Mouse (Mus musculus): ENCODE measurements around the gene Kdelr3. TPM values are rescaled to one million over a fixed set of nuclear protein-coding genes. Genes with fewer than 3 reads are reported as not detected.
A peak's percentile ranks its signal among the peaks of the same experiment; 100 is the strongest.

The Kdelr3 gene
- polyA plus RNA-seq, 1 experiment from 2014 or later, result 38.2 TPM

GRCm38 (mm10) chr15:79481181-79481688 lies 35.0 kb upstream of the Kdelr3 start:
- WGBS, result 5% methylated on average over 15 of the region's 15 CpGs
- no peak overlapping the region for H3K4me3 ChIP-seq (ENCODE audit: low read length)

DNA sequence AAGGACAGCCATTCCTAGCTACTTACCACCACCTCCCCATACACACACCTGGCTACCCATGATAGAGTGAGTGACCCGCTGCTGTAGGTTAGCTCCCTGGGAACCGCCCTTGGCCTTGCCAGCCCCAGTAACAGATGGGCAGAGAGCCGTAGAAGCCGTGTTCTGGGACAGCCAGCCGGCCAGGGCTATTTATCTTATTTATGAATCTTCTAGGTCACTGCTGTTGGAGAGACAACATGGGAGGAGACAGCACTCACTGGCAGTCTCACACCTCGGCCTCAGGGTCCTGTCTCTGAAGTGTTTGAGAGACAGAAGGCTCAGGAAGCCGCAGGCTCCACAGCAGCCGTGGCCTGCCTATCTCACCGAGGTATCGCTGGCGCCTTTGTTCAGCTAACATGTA lies 26.7 kb upstream of the Kdelr3 start:
- no peak overlapping the region for H3K4me2 ChIP-seq (replicated peaks; ENCODE audit: low read depth, low read length)
- no peaks in the 10 kb centered on the region; the same call in 1 of the 2 replicates for H3K4me1 ChIP-seq (ENCODE audit: control insufficient read depth, insufficient read depth, low read length)
- no peaks in the 10 kb centered on the region for H3K9me3 ChIP-seq (ENCODE audit: control insufficient read depth, low read length)
- WGBS, result 53% methylated on average over 11 of the region's 11 CpGs
- no peaks in the 10 kb centered on the region for H3K36me3 ChIP-seq (ENCODE audit: control insufficient read depth, insufficient read depth, low read length)
- no peak overlapping the region for H3K27ac ChIP-seq (ENCODE audit: low read depth, low read length)
- no peak overlapping the region for H3K4me3 ChIP-seq (ENCODE audit: low read length)
- peaks cover 13% of the 10 kb centered on the region for H3K27me3 ChIP-seq (ENCODE audit: control insufficient read depth, insufficient read depth, low read length)
- no peak for ATAC-seq (ENCODE audit: low FRiP score, low TSS enrichment)
- H3K9ac ChIP-seq (ENCODE audit: low read depth, low read length), result no peak overlapping the region

More at GRCm38 (mm10) chr15:79481181-79481688, 35.0 kb upstream of the Kdelr3 start:
- Histone ChIP-seq H3K27ac (ENCODE audit: low read depth, low read length) (no peak overlapping the region), H3K4me2 (replicated peaks; ENCODE audit: low read depth, low read length) (peak overlapping the region; percentile 22), H3K9ac (ENCODE audit: low read depth, low read length) (no peak overlapping the region), H3K4me1 (ENCODE audit: control insufficient read depth, insufficient read depth, low read length) (peaks cover 5% of the 10 kb centered on the region; the same call in 1 of the 2 replicates), H3K36me3 (ENCODE audit: control insufficient read depth, insufficient read depth, low read length) (no peaks in the 10 kb centered on the region), H3K27me3 (ENCODE audit: control insufficient read depth, insufficient read depth, low read length) (0 out of 2 replicates have a peak, but pooled peaks cover 4% of the 10 kb centered on the region), H3K9me3 (ENCODE audit: control insufficient read depth, low read length) (no peaks in the 10 kb centered on the region)
- no peak for ATAC-seq (ENCODE audit: low FRiP score, low TSS enrichment)

- Histone ChIP-seq H3K36me3 (ENCODE audit: control insufficient read depth, insufficient read depth, low read length) (no peaks in the 10 kb centered on the region), H3K9me3 (ENCODE audit: control insufficient read depth, low read length) (no peaks in the 10 kb centered on the region), H3K27ac (ENCODE audit: low read depth, low read length) (no peak overlapping the region), H3K27me3 (ENCODE audit: control insufficient read depth, insufficient read depth, low read length) (peaks cover 15% of the 10 kb centered on the region), H3K4me3 (ENCODE audit: low read length) (no peak overlapping the region), H3K9ac (ENCODE audit: low read depth, low read length) (no peak overlapping the region), H3K4me2 (replicated peaks; ENCODE audit: low read depth, low read length) (no peak overlapping the region), H3K4me1 (ENCODE audit: control insufficient read depth, insufficient read depth, low read length) (no peaks in the 10 kb centered on the region; the same call in 1 of the 2 replicates)
- ATAC-seq (ENCODE audit: low FRiP score, low TSS enrichment), result no peak
- 28% methylated on average over 18 of the region's 18 CpGs for WGBS
Measured at GRCm38 (mm10) chr15:79493527-79493926, 22.7 kb upstream of the Kdelr3 start.

- Histone ChIP-seq H3K4me3 (ENCODE audit: low read length) (no peak overlapping the region), H3K27ac (ENCODE audit: low read depth, low read length) (no peak overlapping the region), H3K9ac (ENCODE audit: low read depth, low read length) (no peak overlapping the region), H3K9me3 (ENCODE audit: control insufficient read depth, low read length) (no peaks in the 10 kb centered on the region), H3K4me2 (replicated peaks; ENCODE audit: low read depth, low read length) (no peak overlapping the region), H3K27me3 (ENCODE audit: control insufficient read depth, insufficient read depth, low read length) (peaks cover 33% of the 10 kb centered on the region), H3K4me1 (ENCODE audit: control insufficient read depth, insufficient read depth, low read length) (peaks cover under 1% of the 10 kb centered on the region; the same call in 1 of the 2 replicates), H3K36me3 (ENCODE audit: control insufficient read depth, insufficient read depth, low read length) (no peaks in the 10 kb centered on the region)
- ATAC-seq (ENCODE audit: low FRiP score, low TSS enrichment), result no peak
- 78% methylated on average over 17 of the region's 17 CpGs for WGBS
Measured at GRCm38 (mm10) chr15:79500110-79500509, 16.1 kb upstream of the Kdelr3 start.

DNA sequence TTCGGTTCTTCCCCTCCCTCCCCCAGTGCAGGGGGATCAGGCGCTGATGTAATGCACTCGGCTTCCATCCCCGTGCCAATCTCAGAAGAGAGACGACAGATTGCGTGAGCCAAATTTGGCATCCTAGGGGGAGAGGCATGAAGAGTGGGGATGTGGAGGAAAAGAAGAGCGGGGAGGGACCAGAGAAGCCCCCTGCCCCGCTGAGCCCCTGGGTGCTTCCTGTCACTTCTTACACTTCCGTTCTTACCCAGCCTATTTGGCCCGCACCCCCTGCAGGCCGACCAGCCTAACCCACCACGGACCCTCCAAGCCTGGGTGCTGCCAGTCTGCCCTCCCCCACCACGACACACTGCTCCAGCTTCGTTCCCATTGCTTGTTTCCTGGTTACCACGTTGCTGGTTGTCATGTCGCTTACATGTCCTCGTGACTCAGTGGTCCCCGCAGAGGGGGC lies 13.3 kb upstream of the Kdelr3 start:
- Histone ChIP-seq H3K4me3 (ENCODE audit: low read length) (no peak overlapping the region), H3K4me2 (replicated peaks; ENCODE audit: low read depth, low read length) (no peak overlapping the region), H3K27ac (ENCODE audit: low read depth, low read length) (no peak overlapping the region), H3K4me1 (ENCODE audit: control insufficient read depth, insufficient read depth, low read length) (peaks cover 5% of the 10 kb centered on the region; the same call in 1 of the 2 replicates), H3K27me3 (ENCODE audit: control insufficient read depth, insufficient read depth, low read length) (peaks cover 57% of the 10 kb centered on the region), H3K9ac (ENCODE audit: low read depth, low read length) (no peak overlapping the region), H3K9me3 (ENCODE audit: control insufficient read depth, low read length) (no peaks in the 10 kb centered on the region), H3K36me3 (ENCODE audit: control insufficient read depth, insufficient read depth, low read length) (no peaks in the 10 kb centered on the region)
- WGBS, result 25% methylated on average over 18 of the region's 18 CpGs
- ATAC-seq (ENCODE audit: low FRiP score, low TSS enrichment), result no peak

DNA sequence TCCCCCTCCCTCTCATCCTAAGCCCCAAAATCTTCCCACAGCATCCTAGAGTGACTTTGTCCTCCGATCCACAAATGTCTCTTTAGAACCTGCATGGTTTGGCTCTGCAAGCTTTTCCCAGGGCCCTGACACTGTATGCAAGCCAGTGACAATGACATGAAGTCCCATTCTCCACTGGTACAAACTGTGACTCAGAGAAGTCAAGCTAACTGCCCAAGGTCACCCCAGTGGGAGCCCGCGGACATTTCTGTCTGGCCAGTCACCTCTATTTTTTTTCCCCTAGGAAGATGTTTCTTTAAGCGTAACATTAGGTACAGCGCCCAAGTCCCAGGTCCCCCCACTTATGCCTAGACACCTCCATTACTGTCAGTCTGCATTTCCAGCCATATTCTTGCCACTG lies 12.8 kb upstream of the Kdelr3 start:
- no peaks in the 10 kb centered on the region for H3K9me3 ChIP-seq (ENCODE audit: control insufficient read depth, low read length)
- H3K9ac ChIP-seq (ENCODE audit: low read depth, low read length), result no peak overlapping the region
- H3K27ac ChIP-seq (ENCODE audit: low read depth, low read length), result no peak overlapping the region
- no peak overlapping the region for H3K4me2 ChIP-seq (replicated peaks; ENCODE audit: low read depth, low read length)
- WGBS, result 74% methylated on average over 5 of the region's 5 CpGs
- no peaks in the 10 kb centered on the region for H3K36me3 ChIP-seq (ENCODE audit: control insufficient read depth, insufficient read depth, low read length)
- no peak overlapping the region for H3K4me3 ChIP-seq (ENCODE audit: low read length)
- peaks cover 5% of the 10 kb centered on the region; the same call in 1 of the 2 replicates for H3K4me1 ChIP-seq (ENCODE audit: control insufficient read depth, insufficient read depth, low read length)
- H3K27me3 ChIP-seq (ENCODE audit: control insufficient read depth, insufficient read depth, low read length), result peaks cover 62% of the 10 kb centered on the region
- ATAC-seq (ENCODE audit: low FRiP score, low TSS enrichment), result no peak

DNA sequence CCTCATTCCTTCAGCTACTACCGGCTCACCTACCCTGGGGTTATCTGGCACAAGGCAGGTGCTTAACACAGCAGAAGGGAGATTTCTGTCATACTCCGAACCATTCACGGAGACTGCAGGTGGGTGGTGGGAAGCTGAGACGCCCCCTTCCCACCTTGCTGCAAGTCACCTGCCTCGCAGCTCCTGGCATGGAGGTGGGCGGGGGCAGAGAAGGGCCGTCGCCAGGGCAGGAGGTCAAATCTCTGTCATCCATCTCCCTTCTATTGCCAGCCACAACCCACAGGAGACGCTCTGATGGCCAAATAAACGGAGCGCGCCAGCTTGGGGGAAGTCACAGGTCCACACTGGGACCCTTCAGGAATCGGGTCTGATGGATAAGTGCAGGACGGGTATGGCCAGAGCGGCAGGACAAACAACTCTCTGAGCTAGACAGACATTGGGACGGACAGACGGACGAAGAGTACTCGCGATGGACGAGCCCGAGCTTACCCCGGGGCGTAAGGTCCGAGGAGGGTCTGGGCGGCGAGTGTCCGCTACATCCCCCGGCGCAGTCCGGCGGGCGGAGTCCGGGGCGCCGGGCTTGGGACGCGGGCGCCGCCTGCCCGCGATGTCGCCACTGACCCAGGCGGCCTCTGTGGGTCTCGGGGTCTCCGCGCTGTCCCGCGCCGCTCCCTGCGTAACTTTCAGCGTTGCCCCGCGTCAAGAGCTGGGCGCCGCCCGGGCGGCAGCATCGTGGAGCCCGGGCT lies 11.3 kb upstream of the Kdelr3 start, which contains the start of gene Kcnj4:
Gene Kcnj4, minus strand, starts transcription at position 535 of the 746 bp plus-strand sequence.
- H3K27me3 ChIP-seq (ENCODE audit: control insufficient read depth, insufficient read depth, low read length), result peaks cover 68% of the 10 kb centered on the region
- peak within 1 kb of the TSS; percentile 100 for H3K4me2 ChIP-seq (replicated peaks; ENCODE audit: low read depth, low read length)
- H3K9ac ChIP-seq (ENCODE audit: low read depth, low read length), result peak within 1 kb of the TSS; percentile 67
- under 1% methylated on average over 60 of the region's 60 CpGs for WGBS
- no peaks in the 10 kb centered on the region for H3K9me3 ChIP-seq (ENCODE audit: control insufficient read depth, low read length)
- H3K36me3 ChIP-seq (ENCODE audit: control insufficient read depth, insufficient read depth, low read length), result no peaks in the 10 kb centered on the region
- H3K4me1 ChIP-seq (ENCODE audit: control insufficient read depth, insufficient read depth, low read length), result peaks cover 5% of the 10 kb centered on the region; the same call in 1 of the 2 replicates
- H3K4me3 ChIP-seq (ENCODE audit: low read length), result peak within 1 kb of the TSS; percentile 64
- H3K27ac ChIP-seq (ENCODE audit: low read depth, low read length), result no peak within 1 kb of the TSS
- ATAC-seq (ENCODE audit: low FRiP score, low TSS enrichment), result peak; percentile 14; the same call in 1 of the 2 replicates

DNA sequence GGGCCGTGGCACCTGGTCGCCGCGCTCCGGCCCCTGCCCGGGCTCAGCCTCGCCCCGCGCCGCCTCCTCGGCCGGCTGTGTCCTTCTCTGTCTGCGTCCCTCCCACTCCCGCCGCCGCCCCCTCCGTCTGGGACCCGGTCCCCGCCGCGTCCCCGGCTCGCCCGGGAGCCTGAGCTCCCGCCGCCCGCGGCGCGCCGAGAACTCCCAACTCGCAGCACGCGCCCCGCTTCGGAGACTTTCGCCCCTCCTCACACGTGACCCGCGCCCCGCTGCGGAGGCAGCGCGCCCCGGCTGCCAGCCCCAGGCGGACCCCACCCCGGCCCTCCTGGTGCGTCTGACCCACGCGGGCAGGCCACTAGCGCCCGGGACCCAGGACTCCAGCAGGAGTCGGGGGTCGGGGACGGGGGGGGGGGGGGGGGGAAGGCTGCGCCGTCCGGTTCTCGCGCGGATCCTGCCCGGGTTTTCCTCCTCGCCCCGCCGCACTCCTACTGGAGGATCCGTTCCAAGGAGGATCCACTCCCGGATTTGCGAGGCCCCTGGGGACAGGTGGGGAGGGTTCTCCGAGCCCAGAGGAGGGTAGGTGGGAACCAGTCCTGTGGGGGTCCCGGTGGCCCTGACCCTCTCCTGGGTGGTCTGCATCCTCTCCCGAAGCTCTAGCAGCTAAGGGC lies 10.5 kb upstream of the Kdelr3 start:
- ATAC-seq (ENCODE audit: low FRiP score, low TSS enrichment), result peak; percentile 64
- Histone ChIP-seq H3K27ac (ENCODE audit: low read depth, low read length) (no peak overlapping the region), H3K9me3 (ENCODE audit: control insufficient read depth, low read length) (no peaks in the 10 kb centered on the region), H3K36me3 (ENCODE audit: control insufficient read depth, insufficient read depth, low read length) (no peaks in the 10 kb centered on the region), H3K4me1 (ENCODE audit: control insufficient read depth, insufficient read depth, low read length) (peaks cover 5% of the 10 kb centered on the region; the same call in 1 of the 2 replicates), H3K9ac (ENCODE audit: low read depth, low read length) (peak overlapping the region; percentile 67), H3K27me3 (ENCODE audit: control insufficient read depth, insufficient read depth, low read length) (peaks cover 77% of the 10 kb centered on the region), H3K4me3 (ENCODE audit: low read length) (peak overlapping the region; percentile 64), H3K4me2 (replicated peaks; ENCODE audit: low read depth, low read length) (peak overlapping the region; percentile 100)
- WGBS, result under 1% methylated on average over 50 of the region's 71 CpGs
